Mouse (Mus musculus): ENCODE measurements around the gene Cd59b. TPM values are rescaled to one million over a fixed set of nuclear protein-coding genes. Genes with fewer than 3 reads are reported as not detected.

Cd59b gene
- 1 to 10 TPM in 1 of 2 experiments, under 1 TPM in 1; 0.42 to 1.2 TPM for total RNA-seq (2021)

GRCm38 (mm10) chr2:104069704-104070185 lies at the start of gene Cd59b:
Gene Cd59b, plus strand, starts transcription at chr2:104069849.
- intact Hi-C loops (cut with DNase I): loop anchor here (2.0 kb wide), 1 partner anchor 25 kb away; the partner anchor contains the start of gene Cd59a
- DNase-seq (ENCODE audit: low spot score in 2 of 2): no peak

DNA sequence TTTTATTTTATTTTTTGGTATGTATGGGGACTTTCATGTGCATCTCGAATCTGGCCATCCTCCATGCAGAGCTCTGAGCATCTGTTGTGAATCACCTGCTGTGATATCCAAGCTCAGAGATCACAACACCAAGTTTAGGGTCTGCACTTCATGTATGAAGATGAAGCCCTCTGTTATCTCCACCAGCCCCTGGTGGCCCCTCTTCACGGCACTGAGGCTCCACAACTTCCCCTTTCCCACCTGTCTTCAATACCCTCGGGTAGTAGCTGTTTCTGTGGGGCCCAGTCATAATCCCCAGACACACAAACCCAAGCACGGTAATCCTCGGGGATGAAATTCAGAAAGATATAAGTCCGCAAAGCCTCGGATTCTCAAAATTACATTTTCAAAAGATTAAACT lies 46.6 kb upstream of the Cd59b start:
- DNase-seq (ENCODE audit: low spot score in 2 of 2): no peak
- intact Hi-C loops (cut with DNase I): no loop called here

DNA sequence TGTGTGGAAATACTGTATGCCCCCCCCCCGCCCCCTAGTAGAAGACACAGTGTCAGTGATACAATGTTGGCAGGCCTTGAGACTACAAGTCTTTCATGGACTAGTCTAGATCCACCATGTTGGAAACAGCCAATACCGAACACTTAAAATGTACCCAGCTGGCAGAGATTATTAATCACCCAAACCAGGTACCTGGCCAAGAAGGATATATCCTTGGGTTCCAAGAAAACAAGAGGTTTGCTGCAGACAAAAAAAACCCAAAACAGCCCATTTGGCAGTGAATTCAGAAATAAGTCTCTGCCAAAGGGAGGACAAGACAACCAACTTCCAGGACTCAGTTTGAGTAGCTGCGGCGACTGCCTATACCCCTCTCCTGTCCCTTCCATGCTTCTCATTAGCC lies 45.0 kb upstream of the Cd59b start:
- intact Hi-C loops (cut with DNase I): no loop called here
- no peak for DNase-seq (ENCODE audit: low spot score in 2 of 2)

DNA sequence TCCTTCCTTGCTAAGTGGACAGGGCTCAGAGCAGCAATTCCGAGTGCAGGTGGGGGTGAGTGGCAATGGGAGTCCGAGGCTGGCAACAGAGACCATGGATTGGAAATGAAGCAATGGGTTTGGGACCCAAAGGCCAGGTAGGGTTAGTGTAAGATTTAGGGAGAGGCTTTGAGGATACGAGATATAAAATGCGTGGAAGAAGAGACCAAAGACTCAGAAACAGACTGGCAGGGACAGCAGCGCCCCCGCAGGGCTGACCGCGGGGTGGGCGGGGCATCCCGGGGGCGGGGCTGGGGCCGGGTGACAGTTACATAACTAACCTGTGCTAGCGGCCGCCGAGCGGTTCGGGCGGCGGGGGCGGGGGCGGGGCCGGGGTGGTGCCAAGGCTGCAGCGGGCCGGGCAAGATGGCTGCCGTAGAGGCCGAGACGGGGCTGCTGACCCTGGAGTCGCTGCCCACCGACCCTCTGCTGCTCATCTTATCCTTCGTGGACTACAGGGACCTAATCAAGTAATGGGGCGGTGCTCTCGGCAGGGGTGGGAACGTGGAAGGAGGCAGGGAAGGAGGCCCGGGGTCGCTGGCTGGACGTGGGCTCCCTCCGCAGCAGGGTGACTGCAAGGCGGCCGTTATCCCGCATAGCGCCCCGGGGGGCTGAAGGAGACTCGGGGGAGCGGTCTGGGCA lies 42.1 kb upstream of the Cd59b start, which contains the start of gene Fbxo3:
TSS of gene Fbxo3 (plus strand) at position 264 of the 681 bp plus-strand sequence.
- peak; percentile 81 for DNase-seq (ENCODE audit: low spot score in 2 of 2)
- intact Hi-C loops (cut with DNase I): no loop called here

GRCm38 (mm10) chr2:104028139-104028723 lies 41.4 kb upstream of the Cd59b start, which contains the start of gene 4931422A03Rik:
Gene 4931422A03Rik, minus strand, starts transcription at chr2:104028361.
- DNase-seq (ENCODE audit: low spot score in 2 of 2): peak in 1 of 2 experiments; percentile 9
- intact Hi-C loops (cut with DNase I): no loop called here

DNA sequence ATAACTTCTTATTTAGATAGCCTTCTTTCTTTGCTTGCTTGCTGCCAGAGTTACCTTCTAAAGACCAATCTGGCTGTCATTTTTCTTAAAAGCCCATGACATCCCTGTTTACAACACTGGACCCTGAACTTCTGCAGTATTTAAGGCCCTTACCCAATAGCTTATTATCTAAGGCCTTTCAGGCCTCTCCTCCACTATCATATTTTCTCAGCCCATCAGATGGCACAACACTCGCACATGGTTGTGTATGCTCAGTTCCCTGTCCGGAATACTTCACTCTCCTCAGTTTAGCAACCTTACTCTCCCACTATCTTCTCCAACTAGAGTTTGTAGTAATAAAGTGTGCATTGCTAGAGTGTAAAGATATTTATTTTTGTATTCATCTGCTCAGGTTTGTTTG lies 40.6 kb upstream of the Cd59b start:
- DNase-seq (ENCODE audit: low spot score in 2 of 2): no peak
- intact Hi-C loops (cut with DNase I): no loop called here

GRCm38 (mm10) chr2:104030381-104030780 lies 39.3 kb upstream of the Cd59b start:
- intact Hi-C loops (cut with DNase I): loop anchor here (10.0 kb wide), 2 partner anchors 394 to 554 kb away; no protein-coding TSS in a partner anchor
- no peak for DNase-seq (ENCODE audit: low spot score in 2 of 2)

- no peak for DNase-seq (ENCODE audit: low spot score in 2 of 2)
- intact Hi-C loops (cut with DNase I): loop anchor here (10.0 kb wide), 2 partner anchors 393 to 553 kb away; no protein-coding TSS in a partner anchor
Measured at GRCm38 (mm10) chr2:104032056-104032455, 37.6 kb upstream of the Cd59b start.

DNA sequence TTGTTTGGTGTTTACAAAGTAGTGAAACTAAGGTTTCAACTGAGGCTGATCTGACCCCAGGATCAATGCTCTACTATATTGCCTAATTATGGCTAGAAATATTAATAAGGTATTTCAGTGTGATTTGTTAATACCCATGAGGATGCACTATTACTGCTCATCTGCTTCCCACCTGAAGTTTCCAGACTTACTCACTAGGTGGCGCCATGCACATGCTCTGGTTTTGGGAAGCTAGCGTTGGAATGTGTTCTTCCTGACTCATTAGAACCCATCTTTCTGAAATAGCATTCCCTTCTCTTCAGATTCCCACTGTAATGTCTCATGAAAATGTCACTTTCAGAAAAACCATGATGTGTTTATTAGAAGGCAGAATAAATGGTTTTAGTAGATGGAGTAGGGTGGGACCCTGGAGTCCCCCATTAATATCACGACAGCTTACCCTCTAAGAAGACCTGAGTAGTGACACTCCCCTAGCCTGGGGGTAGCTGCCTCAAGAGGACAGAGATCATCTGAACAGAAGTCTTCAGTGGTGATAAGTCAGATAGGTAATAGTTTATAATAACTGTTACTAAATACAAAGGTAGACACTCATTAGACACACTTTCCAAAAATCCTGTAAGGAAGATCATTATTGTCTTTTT lies 34.7 kb upstream of the Cd59b start:
- intact Hi-C loops (cut with DNase I): loop anchor here (10.0 kb wide), 2 partner anchors 390 to 550 kb away; no protein-coding TSS in a partner anchor
- peak; percentile 41 to 68 for DNase-seq (ENCODE audit: low spot score in 2 of 2)

DNA sequence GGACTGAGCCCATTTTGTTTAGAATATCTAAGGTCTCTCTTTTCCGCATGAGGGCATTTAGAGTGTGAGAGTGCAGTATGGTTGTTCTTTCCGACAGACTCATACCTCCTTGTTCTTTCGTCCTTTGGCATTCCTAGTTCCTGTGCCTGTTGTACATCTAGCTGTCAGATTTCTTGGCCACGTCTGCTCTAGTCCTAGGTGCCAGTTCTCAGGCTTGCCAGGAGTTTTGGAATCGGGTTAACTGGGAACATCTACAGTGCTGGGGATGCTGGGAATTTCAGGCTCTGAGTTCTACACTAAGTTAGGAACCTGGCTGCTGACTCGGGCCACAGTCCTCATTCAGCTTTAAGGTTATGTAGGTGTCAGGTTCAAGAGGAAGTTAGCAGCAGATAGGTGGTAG lies 34.1 kb upstream of the Cd59b start:
- intact Hi-C loops (cut with DNase I): loop anchor here (10.0 kb wide), 2 partner anchors 389 to 549 kb away; no protein-coding TSS in a partner anchor
- no peak for DNase-seq (ENCODE audit: low spot score in 2 of 2)

DNA sequence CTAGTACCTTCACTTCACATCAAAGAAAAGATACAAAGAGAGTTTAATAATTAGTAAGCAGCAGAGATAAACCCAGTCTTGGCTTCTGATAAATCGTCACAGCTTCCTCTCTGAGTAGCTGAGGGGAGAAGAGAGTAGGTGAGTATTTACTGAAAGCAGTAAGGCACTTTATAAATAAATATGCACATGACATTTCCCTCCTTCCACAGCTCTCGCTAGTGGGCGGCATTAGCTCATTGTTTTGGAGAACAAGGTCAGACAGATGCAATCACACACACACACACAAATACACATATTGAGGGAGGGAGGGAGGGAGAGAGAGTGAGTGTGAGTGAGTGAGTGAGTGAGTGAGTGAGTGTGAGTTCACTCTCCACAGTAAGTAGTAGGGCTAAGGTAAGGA lies 33.3 kb upstream of the Cd59b start:
- intact Hi-C loops (cut with DNase I): loop anchor here (10.0 kb wide), 2 partner anchors 388 to 548 kb away; no protein-coding TSS in a partner anchor

GRCm38 (mm10) chr2:104038236-104038635 lies 31.4 kb upstream of the Cd59b start:
- DNase-seq (ENCODE audit: low spot score in 2 of 2): no peak
- intact Hi-C loops (cut with DNase I): loop anchor here (10.0 kb wide), 2 partner anchors 387 to 547 kb away; no protein-coding TSS in a partner anchor

More for the DNA sequence above, 33.3 kb upstream of the Cd59b start:
- DNase-seq (ENCODE audit: low spot score in 2 of 2): no peak

GRCm38 (mm10) chr2:104041632-104042031 lies 28.0 kb upstream of the Cd59b start:
- DNase-seq (ENCODE audit: low spot score in 2 of 2): no peak
- intact Hi-C loops (cut with DNase I): no loop called here

- intact Hi-C loops (cut with DNase I): no loop called here
- DNase-seq (ENCODE audit: low spot score in 2 of 2): no peak
Measured at GRCm38 (mm10) chr2:104042766-104043165, 26.9 kb upstream of the Cd59b start.

DNA sequence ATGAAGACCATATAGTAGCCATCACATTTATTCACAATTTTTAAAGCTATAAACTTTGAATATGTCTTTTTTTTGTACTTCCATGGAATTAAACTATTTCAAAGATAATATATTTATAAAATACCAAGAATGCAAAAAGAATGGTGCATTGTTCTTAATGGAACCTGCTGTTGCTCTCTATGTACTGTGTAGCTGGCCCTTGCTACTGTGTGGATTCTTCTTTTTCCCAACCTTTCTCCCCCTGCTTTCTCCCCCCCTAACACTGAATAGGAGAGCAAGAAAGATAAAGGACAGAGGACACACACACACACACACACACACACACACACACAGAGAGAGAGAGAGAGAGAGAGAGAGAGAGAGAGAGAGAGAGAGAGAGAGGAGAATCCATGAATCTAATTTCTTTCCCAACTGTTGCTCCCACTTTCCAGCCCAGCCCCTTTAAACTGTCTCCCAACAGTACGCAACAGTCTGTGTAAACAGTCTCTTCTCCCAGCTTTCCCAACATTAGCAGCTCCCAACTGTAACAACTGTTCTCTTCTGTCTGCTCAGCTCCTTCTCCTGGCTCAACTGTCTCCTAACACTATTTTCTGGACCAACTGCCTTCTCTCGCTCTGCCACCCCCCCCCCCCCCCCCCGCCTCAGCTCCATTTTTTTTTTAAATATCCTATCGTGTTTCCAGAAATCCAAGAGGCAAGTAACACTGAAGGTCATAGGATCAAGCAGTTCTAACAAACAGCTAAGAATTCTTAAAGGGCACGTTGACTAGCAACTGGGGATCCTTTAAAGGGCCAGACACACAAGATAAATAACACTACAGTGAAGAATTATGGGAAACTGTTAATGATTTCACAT lies 25.8 kb upstream of the Cd59b start:
- DNase-seq (ENCODE audit: low spot score in 2 of 2): no peak
- intact Hi-C loops (cut with DNase I): no loop called here

- intact Hi-C loops (cut with DNase I): no loop called here
- DNase-seq (ENCODE audit: low spot score in 2 of 2): no peak
Measured at GRCm38 (mm10) chr2:104044479-104045080, 25.1 kb upstream of the Cd59b start.

DNA sequence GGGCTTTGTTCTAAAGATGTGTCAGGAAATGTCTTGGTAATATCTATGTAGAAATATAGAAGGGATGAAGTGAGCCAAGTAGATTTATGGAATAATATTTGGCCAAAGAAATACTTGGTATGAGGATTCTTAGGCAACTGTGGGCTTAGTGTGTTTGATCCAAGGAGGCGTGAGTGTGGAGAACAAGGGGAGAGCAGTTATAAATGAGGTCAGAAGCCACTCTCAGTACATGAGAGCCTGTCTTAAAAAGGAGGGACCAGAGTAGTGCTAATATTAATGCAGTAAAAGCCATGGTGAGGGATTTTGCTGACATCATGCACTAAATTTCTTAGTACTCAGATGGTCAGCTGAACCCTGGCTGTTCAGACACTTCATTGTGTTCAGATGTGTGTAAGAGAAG lies 11.3 kb upstream of the Cd59b start:
- intact Hi-C loops (cut with DNase I): no loop called here
- no peak for DNase-seq (ENCODE audit: low spot score in 2 of 2)

DNA sequence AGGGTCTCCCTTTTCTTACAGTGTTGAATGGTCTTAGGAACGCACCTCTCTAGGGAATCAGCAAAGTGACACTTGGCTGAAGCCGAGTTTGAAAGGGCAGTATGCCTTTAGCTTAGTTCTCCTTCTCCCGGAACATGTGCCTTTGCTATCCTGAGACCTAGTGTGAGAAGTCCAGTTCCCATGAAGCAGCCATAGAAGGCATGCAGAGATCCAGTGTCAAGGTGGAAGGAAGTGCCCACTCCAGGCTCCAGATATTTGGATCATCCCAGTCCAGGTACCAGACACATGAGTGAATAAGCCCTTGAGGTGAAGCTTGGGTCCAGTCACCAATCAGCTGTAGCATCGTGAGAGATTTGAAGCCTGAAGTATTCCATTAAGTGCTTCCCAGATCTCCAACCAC lies 10.7 kb upstream of the Cd59b start:
- intact Hi-C loops (cut with DNase I): no loop called here
- DNase-seq (ENCODE audit: low spot score in 2 of 2): no peak

- DNase-seq (ENCODE audit: low spot score in 2 of 2): no peak
- intact Hi-C loops (cut with DNase I): no loop called here
Measured at GRCm38 (mm10) chr2:104059786-104060185, 9.9 kb upstream of the Cd59b start.
